Mouse (Mus musculus) heart, adult 2 months (tissue): ENCODE measurements around the gene Gtf2h4. TPM values are rescaled to one million over a fixed set of nuclear protein-coding genes. Genes with fewer than 3 reads are reported as not detected.
A peak's percentile ranks its signal among the peaks of the same experiment; 100 is the strongest.

Source experiments
- DNase-seq, 2 experiments: peaks; one replicate each; pipeline ENCODE4 v3.0.0; 2021
- H3K27ac ChIP-seq: fragments of 200-600 bp; 2 replicates; pipeline ENCODE4 v1.8.1; 2022
- H3K27me3 ChIP-seq: fragments of 200-500 bp; 2 replicates; pipeline ENCODE4 v1.6.1; 2012; ENCODE audit warnings: mild to moderate bottlenecking, low read length, inconsistent platforms, mixed read lengths; ENCODE audit not compliant: control insufficient read depth, insufficient read depth
- H3K36me3 ChIP-seq: fragments of 200-500 bp; 2 replicates; pipeline ENCODE4 v1.6.1; 2012; ENCODE audit warnings: low read length, inconsistent platforms; ENCODE audit not compliant: control insufficient read depth, insufficient read depth
- H3K4me1 ChIP-seq: fragments of 200-500 bp; 2 replicates; pipeline ENCODE4 v1.6.1; 2011; ENCODE audit warnings: low read length; ENCODE audit not compliant: control insufficient read depth, insufficient read depth
- H3K4me3 ChIP-seq: fragments of 200-600 bp; 2 replicates; pipeline ENCODE4 v1.8.1; 2022
- H3K79me2 ChIP-seq: fragments of 200-500 bp; replicated peaks from 2 replicates; pipeline ENCODE4 v1.6.1; 2012; ENCODE audit warnings: mild to moderate bottlenecking, inconsistent platforms, low read length, moderate library complexity, mixed read lengths; ENCODE audit not compliant: control insufficient read depth, insufficient read depth
- H3K9ac ChIP-seq: fragments of 200-500 bp; 2 replicates; pipeline ENCODE4 v1.6.1; 2012; ENCODE audit warnings: low read depth, mild to moderate bottlenecking, control low read depth, inconsistent platforms, low read length, mixed read lengths
- CTCF ChIP-seq: fragments of 200-600 bp; IDR thresholded peaks from 2 replicates; pipeline ENCODE4 v1.8.1; 2022; ENCODE audit warnings: antibody characterized with exemption, mild to moderate bottlenecking, moderate library complexity
- EP300 ChIP-seq: fragments of 200-500 bp; IDR thresholded peaks from 2 replicates; pipeline ENCODE4 v1.6.1; 2011; ENCODE audit warnings: low read depth, low read length, control low read depth; ENCODE audit not compliant: insufficient read depth
- POLR2A ChIP-seq: fragments of 200-500 bp; IDR thresholded peaks from 2 replicates; pipeline ENCODE4 v1.6.1; 2011; ENCODE audit warnings: mild to moderate bottlenecking, low read depth, low read length, control low read depth; ENCODE audit not compliant: insufficient read depth
- WGBS: fragments of 180-500 bp; shearing (Covaris S2); methylation state at CpG from one replicate; pipeline ENCODE4 v1.1.7; 2018; 5-methylcytosine and 5-hydroxymethylcytosine counted together
- intact Hi-C: fragments of 180-260 bp; cut with DNase I; formaldehyde crosslinking; loops from one replicate; pipeline ENCODE4 v1.15.1; 2025
- polyA plus RNA-seq: library from polyadenylated mRNA; depleted of rRNA; stranded (reverse); fragments of >200 nt; gene quantifications from 2 replicates; pipeline ENCODE4 v1.2.3, GENCODE M21; 2012; rRNA removed
- total RNA-seq, 2 experiments: library from RNA; stranded (reverse); gene quantifications; 2 replicates each; pipeline ENCODE4 v1.2.3; 2021

Gene Gtf2h4
- total and polyA plus RNA-seq, 3 experiments, result 15.0 to 21.0 (median 20.6) TPM

DNA sequence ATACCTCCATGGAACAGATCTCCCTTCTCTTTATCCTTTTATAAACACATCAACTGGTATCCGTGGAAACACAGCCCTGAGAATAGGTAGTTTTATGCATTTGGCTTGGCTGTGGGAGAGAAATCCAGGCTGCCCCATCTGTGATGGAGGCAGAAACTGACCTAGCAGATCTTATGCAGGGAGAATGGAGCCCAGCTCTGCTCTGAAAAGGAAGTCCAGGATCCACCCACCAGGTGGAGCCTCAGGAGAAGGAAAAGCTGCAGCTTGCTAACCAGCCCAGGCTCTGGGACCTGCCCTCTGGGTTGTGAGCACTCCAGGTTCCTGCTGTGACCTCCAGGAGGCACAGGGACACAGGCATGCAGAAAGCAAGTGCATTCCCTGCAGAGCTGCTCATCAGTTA lies 39.5 kb downstream of the Gtf2h4 start:
- no peaks in the 10 kb centered on the region for H3K36me3 ChIP-seq
- no peak for DNase-seq
- TF ChIP-seq POLR2A (no peak), CTCF (peak; percentile 50)
- H3K4me1 ChIP-seq, result no peaks in the 10 kb centered on the region
- H3K4me3 ChIP-seq, result no peak overlapping the region
- no peak overlapping the region for H3K9ac ChIP-seq
- no peaks in the 10 kb centered on the region for H3K79me2 ChIP-seq
- H3K27me3 ChIP-seq, result no peaks in the 10 kb centered on the region
- WGBS, result 6% methylated on average over 1 of the region's 1 CpGs
- intact Hi-C loops, result no loop called here
- H3K27ac ChIP-seq, result no peak overlapping the region

DNA sequence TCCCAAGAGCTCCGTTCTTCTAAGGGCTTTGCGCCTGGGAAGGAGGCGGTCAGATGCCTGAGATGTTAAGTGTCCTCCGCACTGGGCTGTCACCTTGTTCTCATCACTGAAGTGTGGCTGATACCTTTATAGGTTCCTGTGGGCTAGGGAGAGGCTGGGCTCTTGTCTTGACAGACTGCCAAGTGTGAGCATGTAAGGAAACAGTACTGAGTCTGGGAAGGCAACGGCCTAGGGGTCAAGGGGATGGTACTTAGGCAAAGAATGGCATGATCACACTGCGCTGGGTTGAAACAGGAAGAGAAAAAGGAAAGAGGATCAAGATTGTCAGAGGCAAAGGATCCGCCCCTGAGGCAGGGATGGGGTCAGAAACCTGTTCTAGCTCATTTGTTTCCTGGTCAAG lies 47.0 kb downstream of the Gtf2h4 start, which contains the start of gene Gm9573:
Gm9573 (minus strand) TSS at position 101 of the 400 bp plus-strand sequence.
- no peak within 1 kb of the TSS for H3K4me3 ChIP-seq
- no peak within 1 kb of the TSS for H3K9ac ChIP-seq
- intact Hi-C loops, result no loop called here
- no peaks in the 10 kb centered on the region for H3K27me3 ChIP-seq
- no peaks in the 10 kb centered on the region for H3K79me2 ChIP-seq
- 69% methylated on average over 7 of the region's 7 CpGs for WGBS
- H3K27ac ChIP-seq, result no peak within 1 kb of the TSS
- no peaks in the 10 kb centered on the region for H3K4me1 ChIP-seq
- TF ChIP-seq CTCF (no peak), EP300 (no peak), POLR2A (no peak)
- DNase-seq, result no peak
- H3K36me3 ChIP-seq, result no peaks in the 10 kb centered on the region

Other genes with a start within 250 kb of the Gtf2h4 start
- 1 to 10 TPM; 1.2 to 3.7 TPM for gene H2-Q6, start 248.9 kb downstream of the Gtf2h4 start, total RNA-seq
- 21.4 and 40.3 TPM in 2 replicates for gene H2-Q6, start 248.9 kb downstream of the Gtf2h4 start, polyA plus RNA-seq
- gene H2-Q7, start 234.6 kb downstream of the Gtf2h4 start, total RNA-seq, result 1 to 10 TPM; 1.1 to 1.9 TPM
- gene H2-Q7, start 234.6 kb downstream of the Gtf2h4 start, polyA plus RNA-seq, result 33.2 and 78.2 TPM in 2 replicates
- under 1 TPM; 0.34 to 0.37 TPM for gene H2-Q10, start 203.7 kb downstream of the Gtf2h4 start, total RNA-seq
- 4.2 and 7.0 TPM in 2 replicates for gene H2-Q10, start 203.7 kb downstream of the Gtf2h4 start, polyA plus RNA-seq
- gene Pou5f1, start 167.7 kb downstream of the Gtf2h4 start, total RNA-seq, result not detected
- not detected in 2 replicates for gene Pou5f1, start 167.7 kb downstream of the Gtf2h4 start, polyA plus RNA-seq
- 1 to 10 TPM; 2.0 to 2.4 TPM for gene Tcf19, start 156.9 kb downstream of the Gtf2h4 start, total RNA-seq
- gene Tcf19, start 156.9 kb downstream of the Gtf2h4 start, polyA plus RNA-seq, result 3.0 and 3.5 TPM in 2 replicates
- gene Cchcr1, start 156.6 kb downstream of the Gtf2h4 start, total RNA-seq, result 1 to 10 TPM; 1.9 to 2.2 TPM
- 3.7 and 3.8 TPM in 2 replicates for gene Cchcr1, start 156.6 kb downstream of the Gtf2h4 start, polyA plus RNA-seq
- gene Psors1c2, start 140.5 kb downstream of the Gtf2h4 start, total RNA-seq, result not detected
- gene Psors1c2, start 140.5 kb downstream of the Gtf2h4 start, polyA plus RNA-seq, result not detected in 2 replicates
- under 1 TPM; 0.27 to 0.29 TPM for gene Cdsn, start 121.6 kb downstream of the Gtf2h4 start, total RNA-seq
- gene Cdsn, start 121.6 kb downstream of the Gtf2h4 start, polyA plus RNA-seq, result 0.94 and 1.1 TPM in 2 replicates
- gene 2300002M23Rik, start 106.3 kb downstream of the Gtf2h4 start, total RNA-seq, result not detected
- gene 2300002M23Rik, start 106.3 kb downstream of the Gtf2h4 start, polyA plus RNA-seq, result not detected in 2 replicates
- gene Sfta2, start 72.2 kb downstream of the Gtf2h4 start, total RNA-seq, result not detected
- 0.47 TPM in 1 of 2 replicates, not detected in the other for gene Sfta2, start 72.2 kb downstream of the Gtf2h4 start, polyA plus RNA-seq
- gene Gm9573, start 47.1 kb downstream of the Gtf2h4 start, total RNA-seq, result not detected
- not detected in 2 replicates for gene Gm9573, start 47.1 kb downstream of the Gtf2h4 start, polyA plus RNA-seq
- not detected for gene Mucl3, start 30.0 kb downstream of the Gtf2h4 start, total RNA-seq
- not detected in 2 replicates for gene Mucl3, start 30.0 kb downstream of the Gtf2h4 start, polyA plus RNA-seq
- 10 to 100 TPM; 26.6 to 28.3 TPM for gene Vars2, start 6.1 kb downstream of the Gtf2h4 start, total RNA-seq
- gene Vars2, start 6.1 kb downstream of the Gtf2h4 start, polyA plus RNA-seq, result 19.3 and 20.3 TPM in 2 replicates
- gene Ddr1, start 30.9 kb upstream of the Gtf2h4 start, total RNA-seq, result 10 to 100 TPM; 25.9 to 30.6 TPM
- 24.4 and 27.6 TPM in 2 replicates for gene Ddr1, start 30.9 kb upstream of the Gtf2h4 start, polyA plus RNA-seq
- gene Ier3, start 147.9 kb upstream of the Gtf2h4 start, total RNA-seq, result 10 to 100 TPM; 15.6 to 37.0 TPM
- 30.9 and 33.1 TPM in 2 replicates for gene Ier3, start 147.9 kb upstream of the Gtf2h4 start, polyA plus RNA-seq
- gene Flot1, start 149.5 kb upstream of the Gtf2h4 start, total RNA-seq, result 100 to 1,000 TPM; 133 to 148 TPM
- 138 and 144 TPM in 2 replicates for gene Flot1, start 149.5 kb upstream of the Gtf2h4 start, polyA plus RNA-seq
- 10 to 100 TPM; 83.0 to 90.1 TPM for gene Tubb5, start 164.6 kb upstream of the Gtf2h4 start, total RNA-seq
- 108 and 134 TPM in 2 replicates for gene Tubb5, start 164.6 kb upstream of the Gtf2h4 start, polyA plus RNA-seq
- 10 to 100 TPM; 13.2 to 13.3 TPM for gene Mdc1, start 167.8 kb upstream of the Gtf2h4 start, total RNA-seq
- 4.2 and 8.3 TPM in 2 replicates for gene Mdc1, start 167.8 kb upstream of the Gtf2h4 start, polyA plus RNA-seq
- gene Nrm, start 187.6 kb upstream of the Gtf2h4 start, total RNA-seq, result 1 to 10 TPM; 1.8 TPM
- 5.3 and 5.6 TPM in 2 replicates for gene Nrm, start 187.6 kb upstream of the Gtf2h4 start, polyA plus RNA-seq
- 10 to 100 TPM; 12.8 to 18.6 TPM for gene Ppp1r18, start 191.9 kb upstream of the Gtf2h4 start, total RNA-seq
- gene Ppp1r18, start 191.9 kb upstream of the Gtf2h4 start, polyA plus RNA-seq, result 18.9 and 21.3 TPM in 2 replicates
- 10 to 100 TPM; 19.3 to 20.3 TPM for gene Dhx16, start 206.1 kb upstream of the Gtf2h4 start, total RNA-seq
- gene Dhx16, start 206.1 kb upstream of the Gtf2h4 start, polyA plus RNA-seq, result 27.7 and 38.0 TPM in 2 replicates
- gene 2310061I04Rik, start 223.7 kb upstream of the Gtf2h4 start, total RNA-seq, result 100 to 1,000 TPM in 1 of 2 experiments, 10 to 100 TPM in 1; 99.4 to 116 TPM
- gene 2310061I04Rik, start 223.7 kb upstream of the Gtf2h4 start, polyA plus RNA-seq, result 164 and 176 TPM in 2 replicates
- gene Atat1, start 236.3 kb upstream of the Gtf2h4 start, total RNA-seq, result 1 to 10 TPM; 6.0 TPM
- 22.0 and 24.3 TPM in 2 replicates for gene Atat1, start 236.3 kb upstream of the Gtf2h4 start, polyA plus RNA-seq
- 10 to 100 TPM; 50.9 to 56.2 TPM for gene Mrps18b, start 242.7 kb upstream of the Gtf2h4 start, total RNA-seq
- 76.0 and 99.7 TPM in 2 replicates for gene Mrps18b, start 242.7 kb upstream of the Gtf2h4 start, polyA plus RNA-seq
- 10 to 100 TPM; 26.4 to 40.9 TPM for gene Ppp1r10, start 242.7 kb upstream of the Gtf2h4 start, total RNA-seq
- gene Ppp1r10, start 242.7 kb upstream of the Gtf2h4 start, polyA plus RNA-seq, result 18.1 and 18.7 TPM in 2 replicates